Mouse (Mus musculus) erythroblast, embryonic 14.5 days (primary cell): Measurements from ENCODE around the gene Clec12b. TPM values are rescaled to one million over a fixed set of nuclear protein-coding genes. Genes with fewer than 3 reads are reported as not detected.

Experiments used
- H3K27me3 ChIP-seq: 2 replicates; pipeline ENCODE4 v1.6.1; 2012; ENCODE audit warnings: inconsistent platforms; ENCODE audit not compliant: control insufficient read depth
- H3K36me3 ChIP-seq: 2 replicates; pipeline ENCODE4 v1.6.1; 2012; ENCODE audit warnings: mild to moderate bottlenecking, inconsistent platforms; ENCODE audit not compliant: control insufficient read depth
- H3K4me1 ChIP-seq: 2 replicates; pipeline ENCODE4 v1.6.1; 2012; ENCODE audit warnings: inconsistent platforms; ENCODE audit not compliant: control insufficient read depth
- H3K4me3 ChIP-seq: replicated peaks from 2 replicates; pipeline ENCODE3; 2012; ENCODE audit warnings: moderate library complexity, mild to moderate bottlenecking, inconsistent platforms
- H3K9me3 ChIP-seq: 2 replicates; pipeline ENCODE4 v1.6.1; 2012; ENCODE audit warnings: low read length, inconsistent platforms, mixed read lengths; ENCODE audit not compliant: control insufficient read depth
- GATA1 ChIP-seq: IDR thresholded peaks from 2 replicates; pipeline ENCODE4 v1.6.1; 2012; ENCODE audit warnings: low read length, inconsistent platforms, mixed read lengths
- TAL1 ChIP-seq: IDR thresholded peaks from 3 replicates; pipeline ENCODE4 v1.6.1; 2012; ENCODE audit warnings: low read length, inconsistent platforms, mixed read lengths
- polyA plus RNA-seq: library from polyadenylated mRNA; stranded (reverse); fragments of >175 nt; gene quantifications from 2 replicates; pipeline ENCODE4 v1.2.3, GENCODE M21; 2012

Clec12b gene
- not detected in 2 replicates for polyA plus RNA-seq

DNA sequence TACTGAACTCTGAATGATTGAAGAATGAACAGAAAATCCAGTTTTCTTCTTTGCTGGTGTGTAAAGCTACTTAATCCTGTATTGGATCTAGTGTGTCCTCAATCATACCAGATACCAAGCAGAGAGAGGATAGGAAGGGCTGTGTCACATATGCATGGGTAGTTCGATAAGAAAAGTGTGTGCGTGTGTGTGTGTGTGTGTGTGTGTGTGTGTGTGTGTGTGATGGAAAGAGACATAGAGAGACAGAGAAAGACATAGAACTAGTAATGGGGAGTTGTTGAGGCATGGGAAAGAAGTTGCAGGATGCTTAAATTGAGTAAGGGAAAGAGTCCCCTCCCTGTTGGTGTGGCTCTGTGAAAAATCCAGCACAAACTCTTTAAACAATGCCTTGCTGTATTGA is at the start of gene Clec12b:
Clec12b (minus strand) TSS at position 101 of the 400 bp plus-strand sequence.
- H3K9me3 ChIP-seq: no peaks in the 10 kb centered on the region
- H3K36me3 ChIP-seq: no peaks in the 10 kb centered on the region
- no peaks in the 10 kb centered on the region for H3K4me1 ChIP-seq
- H3K4me3 ChIP-seq: no peak within 1 kb of the TSS
- no peak for TF ChIP-seq GATA1
- TF ChIP-seq TAL1: no peak
- H3K27me3 ChIP-seq: no peaks in the 10 kb centered on the region

DNA sequence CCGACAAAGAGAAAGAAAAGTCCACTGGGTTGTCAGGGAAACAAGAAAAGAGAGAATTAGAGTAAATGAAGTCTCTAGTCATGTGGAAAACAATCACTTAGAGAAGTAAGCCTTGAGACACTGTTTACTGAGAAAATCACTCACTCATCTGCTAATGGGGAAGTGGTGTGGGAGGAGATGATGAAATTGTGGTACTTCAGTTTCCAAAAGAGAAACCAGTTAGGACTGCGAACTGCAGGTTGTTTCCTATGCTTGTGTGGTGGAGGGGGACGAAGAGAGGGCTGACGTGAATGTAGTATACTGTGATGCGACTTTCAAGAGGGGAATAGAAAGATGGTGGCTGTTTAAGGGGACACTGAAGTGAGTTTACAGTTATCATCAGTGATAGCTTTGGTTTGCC is 48.6 kb upstream of the Clec12b start:
- no peaks in the 10 kb centered on the region for H3K4me1 ChIP-seq
- TF ChIP-seq TAL1 (no peak), GATA1 (no peak)
- H3K4me3 ChIP-seq: no peak overlapping the region
- H3K27me3 ChIP-seq: no peaks in the 10 kb centered on the region
- no peaks in the 10 kb centered on the region for H3K9me3 ChIP-seq
- no peaks in the 10 kb centered on the region for H3K36me3 ChIP-seq

DNA sequence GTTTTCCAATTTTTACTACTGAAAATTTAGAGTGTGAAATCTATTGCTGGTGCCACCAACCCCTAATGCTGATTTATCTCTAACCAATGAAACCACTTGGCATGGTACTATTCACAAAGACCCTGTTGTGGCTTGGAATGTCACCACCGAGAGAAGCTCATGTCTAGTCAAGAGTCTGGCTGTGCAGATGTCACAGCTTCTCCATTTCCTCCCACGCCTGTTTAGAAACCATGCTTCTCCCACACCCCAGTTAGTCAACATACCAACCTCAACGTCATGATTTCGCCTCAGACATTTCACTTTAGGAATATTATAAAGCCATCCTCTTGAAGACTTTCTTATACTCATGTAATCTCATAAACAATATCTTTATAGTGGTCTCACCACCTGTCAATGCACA is 41.6 kb upstream of the Clec12b start:
- H3K4me1 ChIP-seq: no peaks in the 10 kb centered on the region
- H3K4me3 ChIP-seq: no peak overlapping the region
- TF ChIP-seq GATA1: no peak
- no peak for TF ChIP-seq TAL1
- no peaks in the 10 kb centered on the region for H3K9me3 ChIP-seq
- no peaks in the 10 kb centered on the region for H3K27me3 ChIP-seq
- no peaks in the 10 kb centered on the region for H3K36me3 ChIP-seq

DNA sequence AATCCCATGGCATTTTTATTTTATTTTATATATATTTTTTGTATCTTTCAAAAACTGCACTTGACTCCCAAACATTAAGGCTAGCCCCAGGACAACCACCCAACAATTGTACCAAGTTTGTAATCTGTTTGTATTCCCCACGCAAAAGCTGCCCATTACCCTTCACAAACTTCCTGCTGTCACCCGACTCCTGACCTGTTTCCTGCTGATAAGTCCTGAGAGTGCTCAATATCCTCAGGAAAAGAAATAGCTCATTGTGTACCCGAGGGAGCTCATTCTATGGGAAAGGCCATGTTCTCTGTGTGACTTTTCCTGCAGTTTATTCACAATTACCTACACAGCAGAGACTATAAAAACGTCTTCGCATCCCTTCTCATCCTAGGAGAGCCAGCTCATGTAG is 40.1 kb upstream of the Clec12b start:
- Histone ChIP-seq H3K9me3 (no peaks in the 10 kb centered on the region), H3K36me3 (no peaks in the 10 kb centered on the region), H3K4me3 (no peak overlapping the region), H3K4me1 (no peaks in the 10 kb centered on the region), H3K27me3 (no peaks in the 10 kb centered on the region)
- no peak for TF ChIP-seq TAL1

DNA sequence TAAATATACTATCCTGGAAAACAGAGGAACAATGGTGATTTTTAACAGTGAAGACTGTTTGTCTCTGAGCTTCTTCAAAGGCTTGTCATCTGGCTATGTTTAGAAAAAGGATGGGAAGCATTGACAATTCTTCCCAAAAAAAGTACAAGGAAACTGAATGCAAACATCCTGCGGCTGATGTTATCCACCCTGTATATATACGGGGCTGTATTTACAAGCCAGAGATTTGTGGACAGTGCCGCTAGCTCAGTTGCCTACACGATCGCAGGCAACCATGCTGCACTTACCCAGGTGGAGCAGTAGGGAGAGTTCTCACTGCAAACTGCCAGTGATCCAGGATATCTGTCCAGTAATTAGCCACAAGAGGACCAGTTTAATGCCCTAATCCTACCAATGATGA is 39.5 kb upstream of the Clec12b start:
- no peak overlapping the region for H3K4me3 ChIP-seq
- H3K36me3 ChIP-seq: no peaks in the 10 kb centered on the region
- H3K4me1 ChIP-seq: no peaks in the 10 kb centered on the region

DNA sequence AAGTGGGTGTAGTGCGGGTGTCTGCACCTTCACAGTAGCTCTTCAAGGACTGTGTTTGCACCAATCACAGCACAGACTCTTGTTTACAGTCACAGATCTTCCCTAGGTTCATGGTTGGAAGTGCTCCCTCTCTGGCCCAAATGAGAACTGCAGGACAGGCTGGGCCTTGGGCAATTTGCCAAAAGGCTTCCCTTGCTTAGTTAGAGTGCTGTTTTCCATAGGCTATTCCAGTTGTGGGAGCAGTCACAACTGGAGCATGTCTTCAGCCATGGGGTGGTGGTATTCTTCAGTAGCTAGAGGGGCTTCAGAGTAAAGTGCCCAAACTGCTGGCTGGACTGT is 38.0 kb upstream of the Clec12b start:
- Histone ChIP-seq H3K4me1 (no peaks in the 10 kb centered on the region), H3K4me3 (no peak overlapping the region), H3K9me3 (no peaks in the 10 kb centered on the region), H3K27me3 (no peaks in the 10 kb centered on the region), H3K36me3 (no peaks in the 10 kb centered on the region)
- TF ChIP-seq GATA1: no peak
- TF ChIP-seq TAL1: no peak

More for the DNA sequence above, 39.5 kb upstream of the Clec12b start:
- TF ChIP-seq GATA1 (no peak), TAL1 (no peak)
- Histone ChIP-seq H3K9me3 (no peaks in the 10 kb centered on the region), H3K27me3 (no peaks in the 10 kb centered on the region)

DNA sequence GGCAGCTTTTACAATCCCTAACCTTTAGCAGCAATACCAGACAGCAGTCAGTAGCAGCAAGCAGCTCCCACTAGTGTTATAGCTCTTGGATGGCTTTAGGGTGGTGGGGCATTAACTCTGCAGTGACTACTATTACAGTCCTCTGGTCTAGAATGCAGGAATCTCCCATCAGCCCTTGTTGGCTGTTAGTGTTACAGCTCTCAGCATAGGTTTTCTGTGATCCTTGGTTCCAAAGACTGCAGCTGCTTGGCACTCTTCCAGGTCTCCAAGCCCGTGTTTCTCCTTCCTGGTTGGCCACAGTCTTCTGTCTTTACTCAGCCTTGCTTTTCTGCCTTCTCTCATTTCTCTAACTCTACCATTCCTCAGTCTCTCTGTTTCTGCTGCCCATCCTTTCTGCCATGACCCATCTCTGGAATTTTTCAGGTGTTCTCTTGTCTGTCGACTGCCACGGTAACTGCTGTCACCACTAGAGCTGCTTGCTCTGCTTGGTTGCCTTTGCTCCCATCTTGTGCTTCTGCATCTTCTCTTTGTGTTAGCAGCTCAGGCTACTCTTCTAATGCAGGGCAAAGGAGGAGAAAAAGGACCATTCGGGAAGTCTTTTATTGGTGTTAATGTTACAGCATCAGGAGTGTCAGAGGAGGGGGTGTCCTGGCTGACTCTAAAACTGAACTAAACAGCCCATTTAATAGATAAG is 37.5 kb upstream of the Clec12b start:
- no peaks in the 10 kb centered on the region for H3K27me3 ChIP-seq
- no peaks in the 10 kb centered on the region for H3K4me1 ChIP-seq
- no peak overlapping the region for H3K4me3 ChIP-seq
- no peaks in the 10 kb centered on the region for H3K36me3 ChIP-seq
- H3K9me3 ChIP-seq: no peaks in the 10 kb centered on the region
- TF ChIP-seq GATA1 (no peak), TAL1 (no peak)

DNA sequence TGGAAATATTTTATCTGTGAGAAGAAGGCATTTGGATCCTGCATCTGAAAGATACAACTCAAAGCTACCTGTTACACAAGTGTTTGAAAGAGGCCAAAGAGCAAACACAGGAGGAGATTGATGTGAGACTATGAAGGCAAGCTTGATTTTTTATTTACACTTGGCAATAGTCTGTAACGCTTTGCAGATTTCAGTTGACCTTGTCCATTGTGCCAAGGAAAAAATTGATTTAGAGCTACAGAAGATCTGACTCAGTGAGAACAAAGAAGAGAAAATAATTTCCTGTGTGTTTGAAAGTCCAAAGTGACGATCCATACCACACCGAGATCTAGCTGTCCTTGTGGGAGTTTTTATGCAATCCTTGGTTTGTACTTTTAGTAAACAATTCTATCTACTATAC is 36.6 kb upstream of the Clec12b start:
- Histone ChIP-seq H3K36me3 (no peaks in the 10 kb centered on the region), H3K9me3 (no peaks in the 10 kb centered on the region), H3K27me3 (no peaks in the 10 kb centered on the region), H3K4me1 (no peaks in the 10 kb centered on the region), H3K4me3 (no peak overlapping the region)
- TF ChIP-seq GATA1 (no peak), TAL1 (no peak)

DNA sequence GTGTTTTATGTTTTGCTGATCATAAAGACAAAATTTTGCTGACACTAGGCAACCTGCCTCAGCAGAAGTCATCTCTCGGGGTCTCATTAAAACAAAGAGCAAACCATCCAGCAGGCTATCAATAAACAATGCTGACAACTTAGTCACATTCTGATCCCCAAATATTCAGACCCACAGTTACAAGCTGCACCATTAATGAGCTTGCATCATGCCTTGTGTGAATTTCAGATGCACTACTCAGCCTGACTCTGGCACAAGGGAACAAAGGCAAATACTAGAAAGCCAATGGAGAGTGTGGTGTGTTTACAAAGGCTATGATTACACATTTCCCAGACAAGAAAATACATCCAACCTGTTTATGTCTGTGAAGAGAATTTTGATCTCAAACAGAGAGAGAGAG is 28.5 kb upstream of the Clec12b start:
- Histone ChIP-seq H3K4me1 (no peaks in the 10 kb centered on the region), H3K9me3 (no peaks in the 10 kb centered on the region), H3K36me3 (no peaks in the 10 kb centered on the region), H3K4me3 (no peak overlapping the region), H3K27me3 (no peaks in the 10 kb centered on the region)
- TF ChIP-seq GATA1: no peak
- no peak for TF ChIP-seq TAL1

DNA sequence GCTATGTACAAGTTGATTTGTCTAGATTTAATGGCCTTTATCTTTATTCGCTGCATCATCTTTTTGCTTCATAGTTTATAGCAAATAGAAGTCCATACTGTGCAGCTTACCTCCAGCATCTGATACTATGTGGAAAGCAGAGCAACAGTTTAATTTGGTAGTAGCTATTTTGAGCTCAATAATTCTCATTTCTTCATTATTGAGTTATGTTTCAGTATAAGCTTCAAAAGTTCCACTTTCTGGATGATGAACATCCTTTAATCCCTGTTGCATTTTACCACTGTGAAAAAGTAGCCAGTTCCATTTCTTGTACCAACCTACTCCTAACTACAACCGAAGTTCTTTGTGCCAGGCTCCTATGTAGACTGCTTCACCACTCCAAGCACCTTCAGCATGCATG is 22.9 kb upstream of the Clec12b start, which contains the start of gene Clec9a:
Clec9a (plus strand) TSS at position 301 of the 400 bp plus-strand sequence.
- Histone ChIP-seq H3K4me3 (no peak within 1 kb of the TSS), H3K9me3 (no peaks in the 10 kb centered on the region), H3K36me3 (no peaks in the 10 kb centered on the region), H3K27me3 (no peaks in the 10 kb centered on the region), H3K4me1 (no peaks in the 10 kb centered on the region)
- TF ChIP-seq TAL1 (no peak), GATA1 (no peak)
